ENCODE assay signal across 24 mouse cellular contexts in the genomic region with DNA sequence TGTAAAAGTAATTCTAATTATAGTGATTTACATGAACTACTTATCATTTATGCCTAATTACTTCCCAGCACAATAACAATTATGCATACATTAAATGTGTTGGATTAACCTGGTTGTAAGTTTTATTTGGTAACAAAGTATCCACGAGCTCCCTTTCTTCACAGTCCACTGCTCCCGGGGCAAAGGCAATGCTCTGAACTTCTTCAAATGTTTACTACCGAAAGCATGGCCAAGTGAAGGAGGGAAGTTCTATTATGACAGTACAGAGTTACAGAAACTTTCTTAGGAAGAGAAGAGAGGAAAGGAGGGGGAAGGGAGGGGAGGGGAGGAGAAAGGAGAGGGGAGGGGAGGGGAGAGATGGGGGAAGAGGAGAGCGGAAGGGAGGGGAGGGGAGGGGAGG. TPM values are rescaled to one million over a fixed set of nuclear protein-coding genes. Genes with fewer than 3 reads are reported as not detected.
DNase-seq lines count a peak whose midpoint lies in the region; ATAC-seq and TF ChIP-seq lines count a peak whose summit lies in the region.
"Had no signal": no experiment of that assay in that cellular context is flagged by ENCODE, and none has a peak within 500 bp of the region (broad histone marks: within the 10 kb centered on the region; RNA-seq: fewer than 3 reads in every experiment).

No protein-coding gene starts in this region.

- H3K9ac ChIP-seq in kidney, embryonic 16.5 days (replicated peaks; ENCODE audit: low read length), result no peak overlapping the region
- no peak overlapping the region for H3K9ac ChIP-seq in kidney, embryonic 14.5 days (ENCODE audit: low read depth, low read length)
- H3K9ac ChIP-seq: forebrain, embryonic 13.5 days; heart, embryonic 13.5 days had no signal

- H3K4me1 ChIP-seq in kidney, embryonic 16.5 days (ENCODE audit: insufficient read depth, low read length), result 0 out of 2 replicates have a peak, but pooled peaks cover 10% of the 10 kb centered on the region
- H3K4me1 ChIP-seq in kidney, embryonic 14.5 days (ENCODE audit: control insufficient read depth, insufficient read depth, low read length), result 0 out of 2 replicates have a peak, but pooled peaks cover 6% of the 10 kb centered on the region

- 0 out of 2 replicates have a peak overlapping the region, but pooled peaks have one; percentile 24 for H3K27ac ChIP-seq in kidney, embryonic 16.5 days (ENCODE audit: low read length)
- no peak overlapping the region for H3K27ac ChIP-seq in kidney, embryonic 14.5 days (ENCODE audit: low read depth, low read length)
- H3K27ac ChIP-seq: forebrain, embryonic 13.5 days; heart, adult 2 months; heart, embryonic 13.5 days had no signal

- peaks cover 5% of the 10 kb centered on the region for H3K9me3 ChIP-seq in kidney, embryonic 16.5 days (ENCODE audit: low read length)
- no peaks in the 10 kb centered on the region for H3K9me3 ChIP-seq in kidney, embryonic 14.5 days (ENCODE audit: control insufficient read depth, low read length)
- H3K9me3 ChIP-seq: heart, embryonic 13.5 days had no signal

- DNase-seq in kidney, postnatal 4 days, result no peak
- peak; percentile 39 to 57 for DNase-seq in kidney, postnatal 25 days
- peak; percentile 15 for DNase-seq in A20 (ENCODE audit: low read depth, low spot score)
- DNase-seq in brain, embryonic 14.5 days (ENCODE audit: low read depth), result peak; percentile 31
- DNase-seq in testis, postnatal 10 days (ENCODE audit: low spot score), result no peak
- DNase-seq in right cerebral cortex, adult 2 months (ENCODE audit: low spot score in 2 of 2), result no peak
- DNase-seq: adrenal gland, adult 8-10 months; adrenal gland, postnatal 25 days; cerebellum, adult 18-20 months; cerebellum, adult 9-10 months; cerebellum, postnatal 14 days; gastrocnemius, postnatal 10 days; gastrocnemius, postnatal 36 days; heart, adult 2 months; heart, postnatal 14 days; heart, postnatal 4 days had no signal

- H3K36me3 ChIP-seq in kidney, embryonic 16.5 days (ENCODE audit: insufficient read depth, low read length), result peaks cover 10% of the 10 kb centered on the region; the same call in 1 of the 2 replicates
- H3K36me3 ChIP-seq in kidney, embryonic 14.5 days (ENCODE audit: control insufficient read depth, insufficient read depth, low read length), result no peaks in the 10 kb centered on the region; the same call in 1 of the 2 replicates

- TF ChIP-seq POLR2A in brain, embryonic 14.5 days (IDR thresholded peaks at IDR 0.05; ENCODE audit: borderline replicate concordance, extremely low read depth, insufficient read depth, insufficient read length, poor library complexity, severe bottlenecking), result no peak

- WGBS in kidney, embryonic 16.5 days, result 25% methylated on average over 3 of the region's 4 CpGs
- 23% methylated on average over 3 of the region's 4 CpGs for WGBS in kidney, embryonic 14.5 days

- no peak for ATAC-seq in kidney, embryonic 16.5 days (ENCODE audit: low FRiP score, low TSS enrichment)
- no peak; the same call in 1 of the 2 replicates for ATAC-seq in kidney, embryonic 14.5 days (ENCODE audit: low FRiP score, low TSS enrichment)
- ATAC-seq: activated CD4-positive, CD25-positive, alpha-beta regulatory T cell, adult 4 months; forebrain, embryonic 13.5 days; forebrain, embryonic 16.5 days had no signal

- H3K27me3 ChIP-seq in kidney, embryonic 16.5 days (ENCODE audit: insufficient read depth, low read length), result no peaks in the 10 kb centered on the region
- H3K27me3 ChIP-seq in kidney, embryonic 14.5 days (ENCODE audit: control insufficient read depth, insufficient read depth, low read length), result no peaks in the 10 kb centered on the region
- H3K27me3 ChIP-seq: forebrain, embryonic 13.5 days; heart, embryonic 13.5 days had no signal

- no peak overlapping the region for H3K4me3 ChIP-seq in kidney, embryonic 16.5 days (ENCODE audit: low read length)
- no peak overlapping the region for H3K4me3 ChIP-seq in kidney, embryonic 14.5 days (ENCODE audit: low read length)
- H3K4me3 ChIP-seq: forebrain, embryonic 10.5 days; forebrain, embryonic 13.5 days; heart, adult 2 months; heart, embryonic 10.5 days; heart, embryonic 13.5 days had no signal

- TF ChIP-seq CTCF in brain, embryonic 14.5 days (IDR thresholded peaks at IDR 0.05; ENCODE audit: borderline replicate concordance, extremely low read depth, insufficient read depth, insufficient read length), result no peak

- H3K4me2 ChIP-seq in kidney, embryonic 16.5 days (replicated peaks; ENCODE audit: low read depth, low read length), result no peak overlapping the region
- no peak overlapping the region for H3K4me2 ChIP-seq in kidney, embryonic 14.5 days (replicated peaks; ENCODE audit: low read depth, low read length)
- H3K4me2 ChIP-seq: forebrain, embryonic 13.5 days; heart, embryonic 13.5 days had no signal

RNA-seq across cellular contexts. Expression of gene Afg1l, which starts 28.7 kb away (rescaled TPM):
- polyA plus RNA-seq in kidney, embryonic 16.5 days (2015; fragmentation: Nextera tagmentation; extraction: Ambion mirVana), result 8.9 and 9.9 TPM in 2 replicates
- 5.9 and 8.1 TPM in 2 replicates for polyA plus RNA-seq in kidney, embryonic 14.5 days (2014; fragmentation: Nextera tagmentation; extraction: Ambion mirVana)
- polyA plus RNA-seq in brain, embryonic 14.5 days (2012; rRNA removed), result 4.4 and 4.9 TPM in 2 replicates

RNA-seq across cellular contexts. Expression of gene Snx3, which starts 52.2 kb away (rescaled TPM):
- polyA plus RNA-seq in kidney, embryonic 16.5 days (2015; fragmentation: Nextera tagmentation; extraction: Ambion mirVana), result 362 and 371 TPM in 2 replicates
- 278 and 302 TPM in 2 replicates for polyA plus RNA-seq in kidney, embryonic 14.5 days (2014; fragmentation: Nextera tagmentation; extraction: Ambion mirVana)
- polyA plus RNA-seq in brain, embryonic 14.5 days (2012; rRNA removed), result 269 and 325 TPM in 2 replicates

Comparison
In these comparisons a context has a peak if more than half of its experiments do, and no peak if none do; other contexts are left out.
1. DNase-seq: peak in kidney, postnatal 25 days (2 of 2), A20 (single experiment) and brain, embryonic 14.5 days (single experiment); none in kidney, postnatal 4 days (0 of 2), testis, postnatal 10 days (single experiment) and right cerebral cortex, adult 2 months (0 of 2).